Mouse (Mus musculus): ENCODE measurements around the gene Utp3. TPM values are rescaled to one million over a fixed set of nuclear protein-coding genes. Genes with fewer than 3 reads are reported as not detected.

Gene Utp3
- polyA plus RNA-seq, 1 experiment from 2014 or later, result 57.0 TPM

GRCm38 (mm10) chr5:88602713-88603112 is 48.5 kb downstream of the Utp3 start:
- 84% methylated on average over 3 of the region's 3 CpGs for WGBS
- H3K36me3 ChIP-seq, result peaks cover 18% of the 10 kb centered on the region
- H3K9ac ChIP-seq, result no peak overlapping the region
- H3K9me3 ChIP-seq, result no peaks in the 10 kb centered on the region
- H3K4me3 ChIP-seq, result no peak overlapping the region
- H3K4me2 ChIP-seq, result no peak overlapping the region
- H3K27me3 ChIP-seq, result no peaks in the 10 kb centered on the region
- no peak for ATAC-seq (ENCODE audit: low FRiP score)
- H3K27ac ChIP-seq, result no peak overlapping the region
- H3K4me1 ChIP-seq (replicated peaks), result no peaks in the 10 kb centered on the region

GRCm38 (mm10) chr5:88604046-88604445 is 49.8 kb downstream of the Utp3 start:
- H3K4me1 ChIP-seq (replicated peaks), result no peaks in the 10 kb centered on the region

GRCm38 (mm10) chr5:88604641-88605358 is 50.5 kb downstream of the Utp3 start:
- 97% methylated on average over 7 of the region's 7 CpGs for WGBS
- peak; percentile 61; the same call in 1 of the 2 replicates for ATAC-seq (ENCODE audit: low FRiP score)
- Histone ChIP-seq H3K4me1 (replicated peaks) (no peaks in the 10 kb centered on the region), H3K9me3 (no peaks in the 10 kb centered on the region), H3K36me3 (peaks cover 13% of the 10 kb centered on the region), H3K4me3 (no peak overlapping the region), H3K27me3 (no peaks in the 10 kb centered on the region), H3K9ac (no peak overlapping the region), H3K4me2 (no peak overlapping the region), H3K27ac (no peak overlapping the region)

More at GRCm38 (mm10) chr5:88604046-88604445, 49.8 kb downstream of the Utp3 start:
- no peaks in the 10 kb centered on the region for H3K9me3 ChIP-seq
- peaks cover 15% of the 10 kb centered on the region for H3K36me3 ChIP-seq
- H3K27me3 ChIP-seq, result no peaks in the 10 kb centered on the region
- WGBS, result 97% methylated on average over 3 of the region's 3 CpGs
- no peak overlapping the region for H3K27ac ChIP-seq
- no peak for ATAC-seq (ENCODE audit: low FRiP score)
- no peak overlapping the region for H3K9ac ChIP-seq
- no peak overlapping the region for H3K4me3 ChIP-seq
- H3K4me2 ChIP-seq, result no peak overlapping the region

Other genes with a start within 250 kb of the Utp3 start
- not detected in 2 replicates for gene Prol1, start 237.2 kb upstream of the Utp3 start, polyA plus RNA-seq (2015; fragmentation: Nextera tagmentation; extraction: Ambion mirVana)
- gene Amtn, start 178.4 kb upstream of the Utp3 start, polyA plus RNA-seq (2015; fragmentation: Nextera tagmentation; extraction: Ambion mirVana), result not detected in 2 replicates
- not detected in 2 replicates for gene Ambn, start 98.5 kb upstream of the Utp3 start, polyA plus RNA-seq (2015; fragmentation: Nextera tagmentation; extraction: Ambion mirVana)
- gene Enam, start 66.5 kb upstream of the Utp3 start, polyA plus RNA-seq (2015; fragmentation: Nextera tagmentation; extraction: Ambion mirVana), result not detected in 2 replicates
- 0.23 and 0.38 TPM in 2 replicates for gene Jchain, start 26.6 kb upstream of the Utp3 start, polyA plus RNA-seq (2015; fragmentation: Nextera tagmentation; extraction: Ambion mirVana)
- gene Rufy3, start 10.6 kb downstream of the Utp3 start, polyA plus RNA-seq (2015; fragmentation: Nextera tagmentation; extraction: Ambion mirVana), result 299 and 313 TPM in 2 replicates
- 68.2 and 70.9 TPM in 2 replicates for gene Grsf1, start 121.7 kb downstream of the Utp3 start, polyA plus RNA-seq (2015; fragmentation: Nextera tagmentation; extraction: Ambion mirVana)
- gene Mob1b, start 166.4 kb downstream of the Utp3 start, polyA plus RNA-seq (2015; fragmentation: Nextera tagmentation; extraction: Ambion mirVana), result 10.7 and 12.5 TPM in 2 replicates
- 65.5 and 68.0 TPM in 2 replicates for gene Dck, start 210.5 kb downstream of the Utp3 start, polyA plus RNA-seq (2015; fragmentation: Nextera tagmentation; extraction: Ambion mirVana)

Measured in hindbrain, embryonic 13.5 days (tissue).